Mouse (Mus musculus) hindbrain, embryonic 11.5 days (tissue): ENCODE measurements at regions not wholly inside any gene's neighbourhood (a gene's known extent, or its start where the extent isn't known, plus 50 kb on each side); places are given as distances from the start of the nearest gene placed in this dataset.

Experiments
- ATAC-seq: fragments of 200-750 bp; cut with Nextera tagmentation; 2 replicates; pipeline ENCODE4 v1.8.0; 2017; ENCODE audit warnings: mild to moderate bottlenecking, moderate TSS enrichment, moderate library complexity; ENCODE audit not compliant: low FRiP score
- DNase-seq: peaks from one replicate; pipeline ENCODE4 v3.0.0-alpha.2; 2015; ENCODE audit warnings: low spot score
- H3K27ac ChIP-seq: fragments of 300-500 bp; sonication (generic); 2 replicates; pipeline ENCODE4 v1.5.1; 2014; ENCODE audit warnings: mild to moderate bottlenecking, low read depth, low read length
- H3K27me3 ChIP-seq: fragments of 300-500 bp; sonication (generic); 2 replicates; pipeline ENCODE4 v1.6.1; 2014; ENCODE audit warnings: mild to moderate bottlenecking, low read length, moderate library complexity, mixed read lengths; ENCODE audit not compliant: control insufficient read depth, insufficient read depth
- H3K36me3 ChIP-seq: fragments of 300-500 bp; sonication (generic); 2 replicates; pipeline ENCODE4 v1.6.1; 2014; ENCODE audit warnings: mild to moderate bottlenecking, low read length, moderate library complexity, mixed read lengths; ENCODE audit not compliant: control insufficient read depth, insufficient read depth
- H3K4me1 ChIP-seq: fragments of 300-500 bp; sonication (generic); replicated peaks from 2 replicates; pipeline ENCODE4 v1.6.1; 2014; ENCODE audit warnings: low read length, mixed read lengths; ENCODE audit not compliant: control insufficient read depth, insufficient read depth
- H3K4me2 ChIP-seq: fragments of 300-500 bp; sonication (generic); replicated peaks from 2 replicates; pipeline ENCODE4 v1.6.1; 2014; ENCODE audit warnings: mild to moderate bottlenecking, low read depth, low read length
- H3K4me3 ChIP-seq: fragments of 300-500 bp; sonication (generic); 2 replicates; pipeline ENCODE4 v1.5.1; 2014; ENCODE audit warnings: low read depth, low read length
- H3K9ac ChIP-seq: fragments of 300-500 bp; sonication (generic); 2 replicates; pipeline ENCODE4 v1.6.1; 2014; ENCODE audit warnings: low read depth, low read length
- H3K9me3 ChIP-seq: fragments of 300-500 bp; sonication (generic); 2 replicates; pipeline ENCODE4 v1.6.1; 2016; ENCODE audit warnings: low read length; ENCODE audit not compliant: control insufficient read depth
- WGBS: fragments of 180-500 bp; shearing (Covaris S2); extraction: QIAGEN DNeasy Blood & Tissue Kit; methylation state at CpG from one replicate; pipeline ENCODE4 v1.1.7; 2014; 5-methylcytosine and 5-hydroxymethylcytosine counted together

DNA sequence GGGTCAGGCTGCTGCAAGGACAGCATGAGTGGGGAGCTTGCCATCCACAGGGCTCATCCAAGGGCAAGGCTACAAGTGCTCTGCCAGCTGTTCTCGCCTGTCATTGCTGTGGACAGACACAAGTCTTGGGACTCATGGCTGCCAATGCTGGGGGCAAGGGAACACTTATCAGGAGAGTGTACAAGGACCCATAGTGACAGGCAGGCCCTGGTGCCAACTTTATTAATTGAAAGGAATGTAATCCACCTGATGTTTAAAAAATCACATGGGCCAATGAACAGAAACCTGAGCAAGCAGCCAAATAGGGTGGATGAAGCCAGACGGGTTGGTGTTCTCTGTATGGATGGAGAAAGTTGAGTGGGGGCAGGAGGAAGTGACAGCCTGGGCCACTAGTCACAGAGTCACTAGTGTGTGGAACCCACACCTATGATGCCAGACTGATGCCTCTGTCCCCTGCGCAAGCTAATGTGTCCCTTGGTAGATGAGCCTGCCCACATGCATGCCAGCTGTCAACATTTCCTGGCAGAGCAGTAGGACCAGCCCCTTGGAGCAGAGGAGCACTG, 161.6 kb upstream of the Ppp2r3a start:
- DNase-seq (no peak), ATAC-seq (no peak)
- H3K9ac ChIP-seq: no peak overlapping the region
- no peaks in the 10 kb centered on the region for H3K4me1 ChIP-seq
- no peaks in the 10 kb centered on the region for H3K27me3 ChIP-seq
- H3K27ac ChIP-seq: no peak overlapping the region
- H3K4me3 ChIP-seq: no peak overlapping the region
- H3K36me3 ChIP-seq: no peaks in the 10 kb centered on the region
- H3K9me3 ChIP-seq: no peaks in the 10 kb centered on the region
- H3K4me2 ChIP-seq: no peak overlapping the region
- WGBS: 87% methylated on average over 3 of the region's 3 CpGs

DNA sequence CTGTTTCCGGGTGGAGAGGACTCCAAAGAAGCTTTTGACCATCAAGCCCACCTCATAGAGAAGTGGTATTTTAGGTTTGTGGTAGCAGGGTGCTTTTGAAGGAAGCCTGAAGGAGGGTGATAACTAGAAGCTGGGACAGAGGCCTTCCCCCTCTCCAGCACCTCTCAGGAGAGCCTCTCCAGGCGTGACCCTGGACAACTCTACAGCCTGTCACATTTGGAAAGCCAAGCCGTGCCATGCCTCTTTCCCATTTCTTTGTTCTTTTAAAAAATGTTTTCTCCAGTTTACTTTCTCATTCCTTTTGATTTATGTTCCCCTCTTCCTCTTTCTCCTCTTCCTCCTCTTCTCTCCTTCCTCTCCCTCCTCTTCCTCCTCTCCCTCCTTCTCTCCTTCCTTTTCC, 160.4 kb upstream of the Ppp2r3a start:
- Histone ChIP-seq H3K4me3 (no peak overlapping the region), H3K4me1 (no peaks in the 10 kb centered on the region), H3K9ac (no peak overlapping the region), H3K36me3 (no peaks in the 10 kb centered on the region), H3K27ac (peak overlapping the region; percentile 37), H3K27me3 (no peaks in the 10 kb centered on the region), H3K9me3 (no peaks in the 10 kb centered on the region), H3K4me2 (no peak overlapping the region)
- no peak for DNase-seq
- 93% methylated on average over 3 of the region's 3 CpGs for WGBS
- no peak for ATAC-seq

DNA sequence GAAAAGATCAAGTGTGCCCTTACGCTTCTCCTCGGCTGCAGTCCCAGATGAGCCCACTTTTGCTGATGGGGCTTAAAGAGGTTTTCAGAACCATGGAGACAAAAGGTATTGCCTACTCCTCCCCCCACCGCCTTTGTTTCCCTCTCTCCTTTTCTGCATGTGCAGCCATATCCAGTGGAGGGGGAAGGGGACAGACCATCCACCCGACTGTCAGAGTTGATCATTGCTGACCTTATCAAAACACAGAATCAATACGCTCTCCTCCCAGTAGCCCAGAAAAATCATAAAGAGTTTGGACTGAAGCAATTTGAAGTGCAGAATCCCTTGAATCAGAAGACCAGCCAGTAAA, 159.9 kb upstream of the Ppp2r3a start:
- Histone ChIP-seq H3K27ac (peak overlapping the region; percentile 37), H3K4me3 (no peak overlapping the region), H3K4me2 (no peak overlapping the region), H3K9ac (no peak overlapping the region), H3K36me3 (no peaks in the 10 kb centered on the region), H3K27me3 (no peaks in the 10 kb centered on the region), H3K4me1 (no peaks in the 10 kb centered on the region), H3K9me3 (no peaks in the 10 kb centered on the region)
- WGBS: 67% methylated on average over 5 of the region's 5 CpGs
- peak; percentile 30 for DNase-seq
- no peak for ATAC-seq

DNA sequence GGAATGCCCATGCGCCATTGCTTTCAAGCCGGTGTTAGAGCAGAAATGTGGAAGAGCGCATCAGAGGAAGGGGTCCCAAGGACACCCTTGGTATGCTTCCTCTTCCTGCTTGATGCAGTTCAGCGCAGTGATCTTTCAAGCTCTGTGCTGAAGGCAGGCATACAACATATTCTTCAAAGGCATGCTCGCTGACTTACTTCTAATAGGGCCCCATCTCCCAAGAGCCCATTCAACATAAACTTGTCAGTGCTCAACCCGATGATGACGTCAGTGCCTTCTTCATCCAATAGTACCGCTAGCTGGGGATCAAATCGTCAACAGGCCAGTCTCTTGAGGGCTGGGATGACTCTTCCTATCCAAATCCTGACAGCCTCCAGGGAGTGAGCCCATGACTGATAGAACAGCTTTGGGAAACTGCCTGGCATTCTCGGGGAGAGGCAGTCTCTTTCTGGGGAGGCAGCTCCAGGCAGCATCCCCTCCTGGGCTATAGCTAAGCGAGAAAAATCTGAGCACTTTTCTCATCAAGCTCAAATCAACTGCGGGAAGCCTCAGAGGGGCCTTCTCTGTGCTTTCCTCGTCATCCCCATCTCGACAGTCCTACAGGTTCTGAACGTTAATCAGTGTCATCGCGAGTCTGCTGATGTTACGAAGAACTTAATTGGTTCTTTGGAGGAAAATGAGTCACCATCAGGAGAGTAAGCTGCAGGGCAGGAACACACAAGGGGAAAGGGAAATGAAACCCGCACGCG, 159.4 kb upstream of the Ppp2r3a start:
- no peak overlapping the region for H3K4me2 ChIP-seq
- H3K4me3 ChIP-seq: no peak overlapping the region
- no peaks in the 10 kb centered on the region for H3K27me3 ChIP-seq
- no peak overlapping the region for H3K9ac ChIP-seq
- no peaks in the 10 kb centered on the region for H3K4me1 ChIP-seq
- peak overlapping the region; percentile 37; the same call in 1 of the 2 replicates for H3K27ac ChIP-seq
- H3K9me3 ChIP-seq: no peaks in the 10 kb centered on the region
- ATAC-seq (no peak), DNase-seq (no peak)
- H3K36me3 ChIP-seq: no peaks in the 10 kb centered on the region
- 75% methylated on average over 21 of the region's 21 CpGs for WGBS

DNA sequence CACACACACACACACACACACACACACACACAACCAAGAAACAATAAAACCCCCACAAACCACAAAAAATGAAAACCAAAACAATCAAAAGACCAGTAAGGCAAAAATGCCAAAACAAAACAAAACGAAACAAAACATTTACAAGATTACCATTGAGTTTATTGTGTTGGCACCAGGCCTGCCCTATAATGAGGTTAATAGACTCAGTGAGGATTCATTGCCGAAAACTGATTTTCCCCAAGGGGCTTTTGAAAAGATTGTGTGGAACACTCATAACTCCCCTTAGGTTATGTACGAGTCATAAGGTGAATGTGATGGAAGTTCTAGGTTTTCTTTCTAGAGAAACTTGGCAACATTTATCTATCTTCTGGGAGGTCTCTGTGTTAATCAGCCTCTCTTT, 158.8 kb upstream of the Ppp2r3a start:
- Histone ChIP-seq H3K36me3 (no peaks in the 10 kb centered on the region), H3K9me3 (no peaks in the 10 kb centered on the region), H3K4me3 (no peak overlapping the region), H3K4me2 (no peak overlapping the region), H3K27me3 (no peaks in the 10 kb centered on the region), H3K9ac (no peak overlapping the region), H3K27ac (no peak overlapping the region), H3K4me1 (no peaks in the 10 kb centered on the region)
- ATAC-seq: no peak
- DNase-seq: no peak
- 92% methylated on average over 3 of the region's 3 CpGs for WGBS

DNA sequence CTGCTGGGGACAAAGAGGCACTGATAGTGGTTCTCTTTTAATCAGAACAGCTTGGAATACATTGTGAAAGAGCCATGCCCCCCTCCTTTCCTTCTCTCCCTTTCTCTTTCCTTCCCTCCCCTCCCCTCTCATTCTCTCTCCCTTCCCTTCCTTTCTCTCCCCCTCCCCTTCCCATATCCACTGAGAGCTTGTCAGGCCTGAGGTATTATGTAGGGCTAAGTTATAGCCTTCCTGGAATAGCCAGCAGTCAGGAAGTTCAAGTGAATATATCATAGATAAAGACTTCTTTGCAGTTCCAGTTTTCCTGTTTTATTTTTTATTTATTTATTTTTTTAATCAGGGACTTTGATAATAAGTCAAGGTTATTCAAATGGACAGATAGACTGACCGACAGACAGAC, 156.5 kb upstream of the Ppp2r3a start:
- no peaks in the 10 kb centered on the region for H3K9me3 ChIP-seq
- DNase-seq (no peak), ATAC-seq (no peak)
- no peak overlapping the region for H3K4me2 ChIP-seq
- H3K4me1 ChIP-seq: 0 out of 2 replicates have a peak, but pooled peaks cover 2% of the 10 kb centered on the region
- no peak overlapping the region for H3K9ac ChIP-seq
- WGBS: 97% methylated on average over 1 of the region's 1 CpGs
- H3K27me3 ChIP-seq: no peaks in the 10 kb centered on the region
- no peak overlapping the region for H3K27ac ChIP-seq
- no peaks in the 10 kb centered on the region for H3K36me3 ChIP-seq
- H3K4me3 ChIP-seq: no peak overlapping the region

DNA sequence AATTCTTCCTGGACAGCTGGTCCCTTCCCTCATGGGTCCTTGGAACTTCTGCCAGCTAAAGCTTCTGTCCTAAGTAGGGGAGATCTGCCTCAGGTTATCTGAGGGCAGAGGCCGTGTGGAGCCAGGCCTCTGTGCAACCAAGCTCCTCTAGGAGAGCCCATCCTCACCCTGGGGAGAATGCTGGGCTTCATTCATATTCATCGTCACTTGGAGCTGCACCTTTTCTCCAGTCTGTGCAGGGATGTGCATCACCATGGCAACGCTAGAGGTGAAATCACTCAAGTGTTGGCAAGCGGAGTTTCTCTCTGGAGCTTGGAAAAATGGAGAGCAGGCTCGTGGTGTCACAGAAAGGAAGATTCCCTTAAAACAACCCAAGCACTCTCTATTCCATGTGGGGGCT, 155.5 kb upstream of the Ppp2r3a start:
- Histone ChIP-seq H3K4me1 (0 out of 2 replicates have a peak, but pooled peaks cover 2% of the 10 kb centered on the region), H3K27me3 (no peaks in the 10 kb centered on the region), H3K4me2 (no peak overlapping the region), H3K4me3 (no peak overlapping the region), H3K27ac (peak overlapping the region; percentile 30; the same call in 1 of the 2 replicates), H3K36me3 (no peaks in the 10 kb centered on the region), H3K9ac (no peak overlapping the region), H3K9me3 (no peaks in the 10 kb centered on the region)
- peak; percentile 37 for DNase-seq
- peak; percentile 54; the same call in 1 of the 2 replicates for ATAC-seq
- WGBS: 58% methylated on average over 5 of the region's 5 CpGs

DNA sequence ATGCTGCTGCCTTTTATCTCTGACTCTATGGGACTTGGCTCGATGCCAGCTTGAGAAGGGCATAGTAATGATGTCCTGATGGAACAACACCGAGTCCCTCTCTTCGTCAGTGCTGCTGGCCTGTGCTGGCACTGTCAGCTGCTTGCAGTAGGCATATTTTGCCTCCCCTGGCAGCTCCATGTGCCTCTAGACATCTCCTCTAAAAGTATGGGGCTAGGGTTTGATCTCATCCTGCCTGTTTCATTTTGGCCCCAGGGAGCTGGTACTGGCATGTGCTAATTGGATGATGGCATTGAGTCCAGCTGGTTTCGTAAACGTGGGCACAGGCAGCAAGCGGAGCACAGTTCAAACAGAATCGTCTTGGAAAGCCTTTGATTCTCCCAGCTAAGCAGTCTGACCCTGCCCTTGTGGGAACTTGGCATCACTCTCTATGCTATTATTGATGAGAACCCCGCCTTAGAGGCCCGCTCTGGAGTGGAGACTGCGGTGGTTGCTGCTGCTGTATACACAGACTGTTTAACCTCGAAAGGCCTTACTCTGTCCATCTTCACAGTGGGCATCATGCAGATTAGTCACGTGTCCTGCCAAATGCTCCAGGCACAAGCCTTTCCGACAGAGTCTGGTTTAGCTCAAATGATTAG, 153.0 kb upstream of the Ppp2r3a start:
- no peaks in the 10 kb centered on the region for H3K9me3 ChIP-seq
- no peak overlapping the region for H3K4me3 ChIP-seq
- DNase-seq (no peak), ATAC-seq (no peak)
- H3K27me3 ChIP-seq: no peaks in the 10 kb centered on the region
- no peak overlapping the region for H3K27ac ChIP-seq
- WGBS: 62% methylated on average over 13 of the region's 13 CpGs
- H3K4me2 ChIP-seq: no peak overlapping the region
- no peaks in the 10 kb centered on the region for H3K36me3 ChIP-seq
- 0 out of 2 replicates have a peak, but pooled peaks cover 2% of the 10 kb centered on the region for H3K4me1 ChIP-seq
- no peak overlapping the region for H3K9ac ChIP-seq

DNA sequence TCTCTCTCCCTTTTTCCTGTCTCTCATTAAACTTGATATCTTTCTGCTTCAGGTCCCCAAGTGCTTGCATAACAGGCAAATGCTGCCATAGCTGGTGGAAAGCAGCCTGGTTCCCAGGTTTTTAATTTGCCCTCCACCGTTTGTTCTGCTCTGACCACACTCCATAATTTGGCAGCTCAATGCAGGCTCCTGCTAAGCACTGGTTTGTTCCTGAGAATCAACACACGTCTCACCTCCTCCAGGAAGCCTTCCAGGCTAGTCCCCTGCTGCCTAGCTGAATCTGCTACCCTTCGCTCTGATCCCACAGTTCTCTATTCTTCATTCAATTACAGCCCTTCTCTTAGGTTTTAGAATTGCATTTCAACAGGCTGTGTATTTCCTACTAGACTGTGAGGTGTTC, 152.4 kb upstream of the Ppp2r3a start:
- Histone ChIP-seq H3K4me2 (no peak overlapping the region), H3K27ac (no peak overlapping the region), H3K9me3 (no peaks in the 10 kb centered on the region), H3K9ac (no peak overlapping the region), H3K4me1 (0 out of 2 replicates have a peak, but pooled peaks cover 2% of the 10 kb centered on the region), H3K4me3 (no peak overlapping the region), H3K27me3 (no peaks in the 10 kb centered on the region), H3K36me3 (no peaks in the 10 kb centered on the region)
- 79% methylated on average over 3 of the region's 3 CpGs for WGBS
- no peak for DNase-seq
- ATAC-seq: no peak
